Mouse (Mus musculus): Measurements from ENCODE around the gene Rxra.

GRCm38 (mm10) chr2:27654321-27655232 is 21.7 kb upstream of the Rxra start:
- TF ChIP-seq GATA1 (IDR thresholded peaks at IDR 0.05; ENCODE audit: borderline replicate concordance, low read length) (no peak), FLI1 (IDR thresholded peaks at IDR 0.05; ENCODE audit: low read length) (no peak)

Measured in megakaryocyte, embryonic 14.5 days (primary cell).